Mouse (Mus musculus): ENCODE results near the gene Atp13a3.

DNA sequence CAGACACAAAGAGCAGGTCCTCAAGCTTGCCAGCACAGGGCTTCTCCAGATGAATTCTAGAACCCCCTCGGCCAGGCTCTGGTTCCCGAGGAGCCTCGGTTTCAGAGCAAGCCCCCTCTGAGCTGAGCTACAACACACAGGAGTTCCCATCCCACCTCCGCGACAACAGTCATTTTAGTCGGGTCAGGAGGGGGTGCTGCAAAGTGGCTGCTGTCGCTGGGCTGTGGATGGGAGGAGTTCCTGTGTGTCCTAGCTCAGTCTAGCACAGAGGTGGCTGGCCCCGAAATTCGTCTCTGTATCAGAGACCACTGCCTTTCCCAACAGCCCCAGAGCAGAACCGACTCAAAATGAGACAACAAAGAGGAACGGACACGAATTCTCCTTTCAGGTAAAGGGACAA lies 98.5 kb downstream of the Atp13a3 start:
- TF ChIP-seq CTCF (conservative IDR thresholded peaks at IDR 0.05; ENCODE audit: low read length) (no peak), NANOG (IDR thresholded peaks at IDR 0.05; ENCODE audit: borderline replicate concordance, low read length) (no peak), POU5F1 (IDR thresholded peaks at IDR 0.05; ENCODE audit: borderline replicate concordance, low read length) (no peak)
